Mouse (Mus musculus): ENCODE measurements around the gene Thada.

Gene Thada

DNA sequence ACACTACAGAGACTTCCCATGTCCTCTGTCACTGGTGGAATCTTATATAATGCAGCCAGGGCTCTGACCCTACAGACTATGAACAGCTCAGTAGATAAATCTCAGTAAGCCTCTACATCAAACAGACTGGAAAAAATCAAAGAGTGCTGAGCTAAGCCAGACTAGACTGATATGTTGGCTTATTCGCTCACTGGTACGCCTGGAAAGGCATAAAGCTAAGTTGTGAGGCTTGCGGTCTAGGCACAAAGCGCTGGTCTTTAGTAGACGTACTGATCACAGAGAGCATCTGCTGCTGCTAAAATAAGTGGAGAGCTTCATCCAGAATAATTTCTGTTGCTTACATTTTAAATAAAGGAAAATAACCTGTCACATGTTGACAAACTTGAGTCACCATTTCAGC lies 95.6 kb downstream of the Thada start:
- no peak for DNase-seq (ENCODE audit: low spot score in 2 of 2)

DNA sequence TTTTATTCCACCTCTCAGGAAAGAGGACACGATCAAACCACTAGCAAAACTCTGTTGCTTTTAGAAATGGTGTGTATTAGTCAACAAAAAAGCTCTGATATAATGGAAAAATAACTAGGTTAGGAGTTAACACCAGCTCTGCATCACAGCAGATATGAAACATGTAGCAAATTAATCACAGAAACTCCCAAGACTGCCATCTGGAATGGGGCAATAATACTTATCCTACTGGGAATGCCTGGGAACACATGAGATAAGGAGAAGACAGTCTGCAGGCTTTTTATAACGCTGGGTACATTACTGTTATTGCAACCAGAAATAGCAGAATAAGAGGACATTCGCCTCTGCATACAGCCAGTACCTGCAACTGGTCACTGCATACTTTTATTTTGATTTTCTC lies 96.2 kb downstream of the Thada start:
- no peak for DNase-seq (ENCODE audit: low spot score in 2 of 2)

DNA sequence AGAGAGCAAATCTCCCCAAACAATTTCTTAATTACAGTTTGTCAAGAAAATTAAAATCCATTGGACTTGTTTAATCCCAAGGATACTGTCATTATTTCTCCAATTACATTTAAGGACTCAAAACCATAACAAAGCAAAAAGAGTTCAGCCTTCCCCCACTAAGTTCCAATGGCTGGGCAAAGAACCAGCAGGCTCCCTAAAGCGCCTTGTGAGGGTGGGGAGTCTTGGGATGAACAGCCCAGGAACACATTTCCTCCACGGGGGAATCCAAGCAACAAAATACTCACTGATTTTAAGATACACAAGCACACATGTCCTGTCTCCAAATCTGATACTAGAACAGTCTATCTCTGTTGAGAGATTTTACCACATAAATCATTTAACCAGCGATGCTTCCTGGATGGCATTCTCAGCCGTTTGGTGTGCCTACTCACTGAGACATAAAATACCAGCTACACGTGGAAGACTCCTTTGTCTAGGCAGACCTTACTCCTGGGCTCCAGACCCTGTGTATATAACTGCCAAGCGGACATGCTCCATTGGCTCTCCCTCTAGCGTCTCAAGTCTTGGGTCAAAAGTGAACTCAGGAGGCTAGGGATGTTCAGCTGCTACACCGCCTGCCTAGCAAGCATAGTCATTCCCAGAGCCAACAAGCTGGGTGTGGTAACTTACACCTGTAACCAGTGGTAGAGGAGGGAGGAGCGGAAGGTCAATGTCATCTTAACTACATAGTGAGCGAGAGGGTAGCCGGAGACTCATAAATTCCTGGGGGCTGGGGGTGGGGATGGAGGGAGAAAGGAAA lies 97.6 kb downstream of the Thada start:
- no peak for DNase-seq (ENCODE audit: low spot score in 2 of 2)

DNA sequence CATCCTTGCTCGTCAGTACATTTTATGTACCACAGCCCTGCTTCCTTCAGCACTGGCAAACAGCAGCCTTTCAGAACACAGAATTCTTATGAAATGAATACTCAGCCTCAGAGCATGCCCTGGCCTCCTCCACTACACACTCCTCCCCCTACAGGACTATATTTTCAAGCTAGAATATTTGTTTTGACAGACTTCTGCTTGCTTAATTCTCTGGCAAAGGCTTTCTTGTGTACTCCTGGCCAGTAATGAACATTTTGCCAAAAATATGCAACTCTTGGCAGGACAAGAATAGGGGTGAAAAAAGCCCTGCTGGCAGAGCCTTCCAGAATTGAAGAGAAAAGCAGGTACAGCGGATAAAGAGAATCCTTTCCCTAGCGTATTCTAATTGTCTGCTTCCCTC lies 98.3 kb downstream of the Thada start:
- no peak for DNase-seq (ENCODE audit: low spot score in 2 of 2)

DNA sequence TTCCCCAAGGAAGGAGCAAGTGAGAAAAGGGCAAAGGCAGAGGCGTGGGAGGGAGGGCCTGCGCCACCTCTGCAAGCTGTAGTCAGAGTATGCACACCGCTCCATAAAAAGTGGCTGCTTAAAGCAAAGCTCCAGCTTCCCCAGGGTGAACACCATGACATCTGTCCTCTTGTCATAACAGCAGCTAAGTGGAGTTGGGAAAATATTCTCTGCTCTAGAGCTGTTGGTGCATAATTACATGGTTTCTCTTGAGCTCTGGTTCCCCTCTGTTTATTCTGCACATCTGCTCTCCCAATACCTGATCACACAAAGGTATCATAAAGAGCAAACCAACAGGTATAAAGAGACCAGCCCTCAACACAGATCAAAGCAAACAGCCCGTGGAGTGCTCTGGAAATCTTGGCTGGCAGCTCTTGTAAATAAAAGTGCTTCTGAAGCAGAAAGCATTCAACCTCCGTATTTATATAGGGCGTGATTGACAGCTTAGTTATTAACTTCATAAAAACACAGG lies 100.2 kb downstream of the Thada start:
- no peak for DNase-seq (ENCODE audit: low spot score in 2 of 2)

DNA sequence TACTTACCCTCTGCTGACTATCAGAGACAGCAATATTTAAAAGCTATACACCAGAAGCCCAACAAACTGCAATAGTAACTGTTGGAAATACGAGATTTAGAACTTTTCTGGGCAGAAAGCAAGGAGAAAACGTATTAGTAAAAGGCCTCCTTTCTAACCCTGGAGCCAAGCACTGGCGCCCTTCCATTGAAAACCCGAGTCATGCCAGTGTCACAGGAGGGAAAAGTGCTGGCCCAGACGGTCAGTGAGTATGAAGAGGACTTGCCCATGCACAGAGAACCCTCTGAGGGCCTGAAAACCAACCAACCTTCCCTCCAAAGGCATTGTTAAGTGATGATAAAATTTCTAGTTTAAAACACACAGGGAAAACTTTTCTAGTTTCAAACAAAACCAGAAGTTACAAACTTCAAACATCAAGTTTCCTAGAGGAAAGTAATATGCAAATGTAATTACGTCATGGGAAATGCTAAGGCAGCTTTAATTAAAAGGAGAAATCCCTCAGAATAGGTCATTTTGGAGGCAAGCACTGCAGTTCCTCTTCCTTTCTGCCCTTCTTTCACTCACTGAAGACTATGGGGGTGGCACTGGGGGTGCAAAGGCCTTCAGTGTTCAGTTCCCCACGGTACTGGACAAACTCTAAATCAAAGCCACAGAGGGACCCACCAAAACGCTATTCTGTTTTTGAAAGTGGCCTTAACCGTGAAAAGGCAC lies 100.8 kb downstream of the Thada start:
- DNase-seq (ENCODE audit: low spot score in 2 of 2) = no peak

DNA sequence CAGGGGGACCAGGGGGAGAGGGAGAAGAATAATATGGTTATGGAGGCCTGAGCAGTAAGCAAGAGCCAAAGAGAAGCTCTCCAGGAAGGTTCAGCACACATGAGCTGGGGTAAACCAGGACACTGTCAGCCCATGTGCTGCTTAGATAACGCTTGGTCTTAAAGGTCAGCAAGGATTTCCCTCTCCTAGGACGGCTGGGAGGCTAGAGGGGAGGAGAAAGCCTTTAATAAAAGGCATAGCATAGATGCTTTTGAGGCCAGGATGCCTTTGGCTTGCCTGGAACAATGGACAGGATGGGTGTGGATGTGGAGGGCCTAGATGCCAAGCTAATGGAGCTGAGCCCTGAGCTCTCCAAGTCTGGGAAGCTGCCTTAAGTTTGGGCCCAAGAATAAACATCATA lies 102.6 kb downstream of the Thada start:
- DNase-seq (ENCODE audit: low spot score in 2 of 2) = no peak

DNA sequence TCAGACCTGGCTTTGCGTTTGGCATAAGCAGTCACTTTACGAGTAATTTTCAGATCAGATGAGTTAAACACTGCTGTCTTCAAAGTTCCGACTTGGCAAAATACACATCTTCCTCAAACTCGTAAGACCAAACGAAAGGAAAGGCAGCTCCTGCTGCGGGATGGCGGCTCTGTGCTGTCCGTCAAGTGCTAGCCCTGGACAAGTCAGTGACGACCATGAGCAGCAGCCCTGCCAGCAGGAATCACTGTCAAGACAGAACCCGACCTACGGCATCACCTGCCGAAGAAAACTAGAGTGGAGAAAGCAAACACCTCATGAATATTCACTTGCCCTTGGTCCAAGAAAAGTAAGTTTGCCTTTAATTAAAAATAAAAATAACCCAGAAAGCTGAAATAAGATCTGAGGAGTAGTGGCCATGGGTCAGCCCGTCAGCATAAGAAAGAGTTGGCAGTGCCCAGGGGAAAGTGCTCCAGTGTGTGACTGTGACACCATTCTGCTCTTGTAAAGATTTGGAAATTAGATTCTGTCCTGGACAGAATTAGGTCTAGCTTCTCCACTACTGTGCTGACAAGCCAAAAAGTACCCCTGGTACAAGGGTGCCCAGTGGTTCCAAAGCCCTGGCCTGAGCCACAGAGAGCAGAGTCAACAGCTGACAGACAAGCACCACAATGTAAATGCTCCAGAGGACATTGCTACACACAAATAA lies 103.3 kb downstream of the Thada start:
- DNase-seq (ENCODE audit: low spot score in 2 of 2) = no peak

DNA sequence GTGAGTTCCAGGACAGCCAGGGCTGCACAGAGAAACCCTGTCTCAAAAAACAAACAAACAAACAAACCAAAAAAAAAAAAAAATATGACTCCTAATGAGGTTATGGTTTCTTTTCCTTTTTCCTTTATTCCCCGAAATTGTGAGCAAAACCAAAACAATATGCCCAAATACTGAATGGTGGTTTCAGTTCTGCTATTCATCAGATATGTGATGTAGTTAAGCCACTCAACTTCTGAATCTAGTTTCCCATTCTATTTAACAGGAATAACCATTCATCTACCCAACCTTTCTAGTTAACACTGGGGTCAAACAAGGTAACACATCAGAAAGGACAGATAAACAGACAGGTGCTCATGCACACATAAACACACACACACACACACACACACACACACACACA lies 105.0 kb downstream of the Thada start:
- no peak for DNase-seq (ENCODE audit: low spot score in 2 of 2)

DNA sequence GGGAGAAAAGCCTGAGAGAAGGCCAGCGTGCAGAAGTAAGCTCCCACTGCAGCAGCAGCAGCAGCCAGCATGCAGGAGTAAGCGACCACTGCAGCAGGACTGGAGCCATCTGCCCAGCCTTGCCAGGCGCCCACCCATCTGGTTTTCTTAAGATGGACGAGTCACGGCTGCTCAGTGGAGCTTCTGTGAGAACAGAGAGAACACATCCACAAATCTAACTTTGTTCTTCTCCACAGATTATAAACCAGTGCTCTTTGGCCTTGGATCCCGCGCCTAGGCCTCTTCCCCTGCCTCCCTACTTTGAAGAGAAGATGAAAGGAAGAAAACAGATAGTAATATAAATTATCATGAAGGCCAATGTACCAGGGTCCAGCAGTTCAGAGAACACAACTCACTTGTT lies 106.2 kb downstream of the Thada start:
- DNase-seq (ENCODE audit: low spot score in 2 of 2) = no peak

DNA sequence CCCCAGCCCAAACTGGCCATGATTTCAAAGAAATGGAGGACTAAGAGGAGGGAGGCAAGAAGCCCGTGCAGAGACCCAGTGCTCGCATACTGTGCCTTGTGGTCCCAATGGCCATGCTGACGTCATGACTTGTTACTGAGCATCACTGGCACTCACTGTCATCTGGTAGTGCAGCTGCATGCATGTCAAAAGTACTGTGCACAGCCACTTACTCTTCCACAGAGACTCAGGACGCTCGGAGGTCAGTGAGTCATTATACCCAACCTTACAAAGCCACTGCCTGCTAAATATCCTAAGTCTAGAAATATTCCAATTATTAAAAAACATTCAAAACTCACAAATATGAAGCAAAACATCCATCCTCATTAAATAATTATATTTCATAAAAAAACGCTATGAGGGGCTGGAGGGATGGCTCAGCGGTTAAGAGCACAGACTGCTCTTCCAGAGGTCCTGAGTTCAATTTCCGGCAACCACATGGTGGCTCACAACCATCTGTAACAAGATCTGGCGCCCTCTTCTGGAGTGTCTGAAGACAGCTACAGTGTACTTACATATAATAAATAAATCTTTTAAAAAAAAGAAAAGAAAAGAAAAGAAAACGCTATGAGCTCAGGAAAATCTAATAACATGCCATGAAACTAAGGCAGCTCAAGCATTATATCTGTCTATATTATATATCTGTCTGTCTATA lies 106.9 kb downstream of the Thada start:
- no peak for DNase-seq (ENCODE audit: low spot score in 2 of 2)

DNA sequence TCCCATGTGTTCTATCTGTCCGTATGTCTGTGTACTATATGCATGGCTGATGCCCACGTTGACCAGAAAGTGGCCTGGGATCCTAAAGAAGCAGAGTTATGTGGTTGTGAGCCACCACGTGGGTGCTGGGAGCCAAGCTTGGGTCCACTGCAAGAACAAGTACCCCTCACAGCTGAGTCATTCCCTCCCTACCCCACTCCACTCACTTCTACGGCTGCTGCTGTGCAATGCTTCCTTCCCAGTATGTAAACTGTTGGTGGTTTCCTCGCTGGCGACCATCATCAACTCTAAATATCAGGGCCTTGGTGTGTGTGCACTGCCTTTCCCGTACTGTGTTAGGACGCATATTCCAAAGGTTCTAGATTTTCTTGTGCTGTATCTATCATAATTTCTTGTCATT lies 108.2 kb downstream of the Thada start:
- no peak for DNase-seq (ENCODE audit: low spot score in 2 of 2)

DNA sequence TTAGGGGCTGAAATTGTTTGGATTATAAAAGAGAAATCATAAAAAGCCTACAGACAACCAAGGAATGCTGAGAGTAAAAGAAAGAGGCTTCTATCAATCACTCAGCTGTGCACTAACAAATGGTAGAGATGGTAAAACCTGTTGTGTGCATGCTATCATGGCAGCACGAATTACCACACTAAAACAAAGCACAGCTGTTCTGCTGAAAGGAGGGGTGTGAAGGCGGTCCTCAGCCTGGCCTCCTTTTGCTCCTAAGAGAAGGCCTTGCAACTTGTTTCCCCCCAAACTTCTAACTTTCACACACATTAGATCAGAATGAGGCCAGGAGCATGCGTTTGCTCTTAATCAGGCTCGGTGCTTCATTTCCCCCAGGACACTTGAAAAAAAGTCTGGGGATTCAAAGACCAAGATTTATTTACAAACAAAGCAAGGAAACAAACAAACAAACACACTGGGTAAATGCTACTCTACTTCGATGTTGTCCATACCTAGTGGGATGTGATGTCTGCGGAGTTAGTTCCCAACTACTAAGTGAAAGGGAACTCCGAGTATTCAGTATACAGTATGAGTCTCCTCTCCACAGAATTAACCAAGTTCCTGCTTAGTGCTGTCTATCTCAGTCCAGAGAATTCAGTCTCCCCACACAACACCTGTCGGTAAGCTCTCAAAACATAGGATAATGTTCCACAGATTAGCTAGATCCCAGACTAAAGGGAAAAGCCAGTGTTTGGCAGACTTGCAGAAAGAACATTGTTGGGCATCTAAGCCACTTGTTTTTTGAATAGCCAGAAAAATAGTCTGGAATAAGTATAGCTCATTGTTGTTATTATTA lies 109.7 kb downstream of the Thada start:
- no peak for DNase-seq (ENCODE audit: low spot score in 2 of 2)

DNA sequence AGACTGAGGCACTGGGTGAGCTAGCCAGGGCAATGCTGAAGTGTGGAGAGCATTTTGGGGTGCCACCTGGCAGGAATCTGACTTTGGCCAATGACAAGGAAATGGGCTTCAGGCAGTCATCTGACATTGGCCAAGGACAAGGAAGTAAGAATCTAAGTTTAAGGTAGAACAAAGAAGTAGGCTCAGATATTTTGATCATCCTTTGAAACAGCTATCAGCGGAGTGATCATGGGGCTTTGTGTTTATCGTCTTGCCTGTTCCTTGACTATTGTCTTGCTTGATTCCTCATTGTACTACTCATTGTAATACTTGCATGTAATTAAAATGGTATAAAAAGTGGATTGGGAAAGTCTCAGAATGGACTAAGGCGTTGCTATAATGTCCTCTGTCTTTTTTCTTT lies 111.0 kb downstream of the Thada start:
- DNase-seq (ENCODE audit: low spot score in 2 of 2) = no peak

DNA sequence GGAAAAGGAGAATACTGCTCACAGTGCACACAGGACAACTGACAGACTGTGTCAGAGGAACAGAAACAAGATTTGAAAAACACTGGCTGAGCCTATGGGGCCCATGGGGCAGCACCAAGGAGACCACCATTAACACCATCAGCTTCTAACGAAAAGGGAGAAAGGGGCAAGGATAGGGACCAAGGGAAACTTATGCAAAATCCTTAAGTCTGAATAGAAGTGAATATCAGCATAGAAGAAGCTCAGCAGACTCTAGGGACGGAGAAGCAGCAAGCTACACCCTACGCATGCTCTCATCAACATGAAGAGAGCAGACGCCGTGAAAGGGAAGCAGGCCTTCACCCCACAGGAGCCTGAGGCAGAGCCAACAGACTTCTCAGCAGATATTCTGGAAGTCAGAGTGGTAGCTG lies 112.1 kb downstream of the Thada start:
- DNase-seq (ENCODE audit: low spot score in 2 of 2) = no peak

DNA sequence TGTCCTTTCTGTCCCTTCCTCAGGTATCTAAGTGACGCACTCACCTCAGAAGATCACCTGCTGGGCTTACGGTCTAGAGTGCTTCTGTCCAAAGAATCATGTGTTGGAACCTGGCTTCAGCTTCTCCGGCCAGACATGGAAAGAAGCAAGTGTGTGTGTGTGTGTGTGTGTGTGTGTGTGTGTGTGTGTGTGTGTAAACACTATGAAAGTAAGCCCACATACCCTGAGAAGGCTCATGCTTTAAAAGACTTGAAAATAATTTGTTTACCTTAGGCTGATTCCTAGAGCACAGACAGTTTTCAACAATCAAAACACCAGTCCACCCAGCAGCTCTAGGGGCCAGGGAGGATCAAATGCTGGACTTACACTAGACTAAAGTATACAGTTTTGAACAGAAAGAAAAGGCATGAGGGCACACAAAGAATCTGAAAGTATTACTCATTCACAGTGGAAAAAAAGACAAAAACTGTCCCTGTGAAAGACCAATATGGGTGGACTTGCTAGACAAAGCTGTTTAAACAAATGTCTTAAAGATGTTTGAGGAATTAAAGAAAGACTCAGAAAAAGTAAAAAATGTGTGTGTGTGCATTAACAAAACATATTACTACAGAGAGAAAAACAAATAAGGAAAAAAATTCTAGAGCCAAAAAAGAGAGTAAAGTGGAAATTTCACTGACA lies 112.6 kb downstream of the Thada start:
- no peak for DNase-seq (ENCODE audit: low spot score in 2 of 2)

DNA sequence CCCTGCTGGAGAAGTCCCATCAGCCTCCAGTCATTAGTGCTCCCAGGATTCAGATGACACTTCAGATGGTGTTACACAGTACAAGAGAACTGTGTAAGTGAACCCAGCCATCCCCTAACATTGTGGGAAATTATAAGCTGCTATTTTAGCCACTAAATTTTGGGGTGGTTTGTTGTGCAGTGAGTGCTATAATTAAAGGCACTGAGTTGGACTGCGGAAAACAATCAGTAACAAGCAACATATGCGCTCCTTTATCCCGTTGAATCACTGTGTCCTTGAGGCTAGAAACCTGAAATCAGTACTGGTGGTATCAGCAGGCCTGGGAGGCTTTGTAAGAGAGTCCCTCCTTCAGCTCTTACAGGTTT lies 113.2 kb downstream of the Thada start:
- DNase-seq (ENCODE audit: low spot score in 2 of 2) = no peak

DNA sequence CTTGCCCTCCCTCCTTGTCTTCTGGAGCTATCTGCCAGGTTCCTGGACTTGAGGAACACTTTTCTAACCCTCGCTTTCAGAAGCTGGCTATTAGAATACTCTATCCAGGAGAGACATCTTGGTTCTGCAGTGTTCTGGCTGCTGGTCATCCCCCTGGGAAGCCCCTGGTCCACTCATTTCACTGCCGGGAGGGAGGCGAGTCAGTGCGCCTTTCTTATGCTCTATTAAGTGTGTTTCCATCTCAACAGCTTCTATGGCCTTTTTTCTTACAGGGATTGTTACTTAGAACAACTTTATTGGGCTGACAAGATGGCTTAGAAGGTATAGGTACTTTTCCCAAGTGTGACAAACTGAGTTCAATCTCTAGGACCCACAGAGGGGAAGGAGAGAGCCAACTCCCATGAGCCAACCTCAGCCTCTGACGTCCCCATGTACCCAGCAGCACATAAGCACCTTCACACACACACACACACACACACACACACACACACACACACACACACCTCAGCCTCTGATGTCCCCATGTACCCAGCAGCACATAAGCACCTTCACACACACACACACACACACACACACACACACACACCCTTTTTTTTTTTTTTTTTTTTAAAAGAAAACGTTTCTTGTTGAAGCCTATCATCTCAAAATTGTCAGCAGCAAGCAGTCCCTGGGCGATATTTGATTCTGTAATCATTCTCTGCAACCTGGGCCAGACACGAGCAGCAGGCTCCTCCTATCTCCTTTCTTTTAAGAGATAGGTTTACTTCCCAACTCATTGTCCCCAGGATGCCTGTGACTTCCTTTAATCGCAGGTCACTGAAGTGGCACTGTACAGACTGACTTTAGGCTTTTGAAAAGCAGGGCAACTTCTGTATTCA lies 113.9 kb downstream of the Thada start:
- no peak for DNase-seq (ENCODE audit: low spot score in 2 of 2)

DNA sequence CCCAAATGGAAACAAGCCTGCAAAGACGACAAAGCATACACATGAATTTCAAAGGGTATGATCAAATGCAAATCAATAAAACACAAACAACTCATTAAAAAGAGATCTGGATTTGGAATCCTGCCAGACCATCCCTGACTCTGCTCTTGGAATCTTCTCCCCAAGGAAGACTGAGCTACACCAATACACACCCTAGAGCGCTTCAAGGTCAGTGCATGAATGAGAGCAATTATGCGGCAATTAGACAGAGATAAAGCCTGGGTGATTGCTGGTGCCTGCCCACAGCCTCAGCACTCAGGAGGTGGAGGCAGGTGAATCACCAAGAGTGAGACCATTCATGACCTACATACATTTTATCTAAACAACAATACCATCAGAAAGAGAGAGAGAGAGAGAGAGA lies 114.7 kb downstream of the Thada start:
- DNase-seq (ENCODE audit: low spot score in 2 of 2) = no peak

DNA sequence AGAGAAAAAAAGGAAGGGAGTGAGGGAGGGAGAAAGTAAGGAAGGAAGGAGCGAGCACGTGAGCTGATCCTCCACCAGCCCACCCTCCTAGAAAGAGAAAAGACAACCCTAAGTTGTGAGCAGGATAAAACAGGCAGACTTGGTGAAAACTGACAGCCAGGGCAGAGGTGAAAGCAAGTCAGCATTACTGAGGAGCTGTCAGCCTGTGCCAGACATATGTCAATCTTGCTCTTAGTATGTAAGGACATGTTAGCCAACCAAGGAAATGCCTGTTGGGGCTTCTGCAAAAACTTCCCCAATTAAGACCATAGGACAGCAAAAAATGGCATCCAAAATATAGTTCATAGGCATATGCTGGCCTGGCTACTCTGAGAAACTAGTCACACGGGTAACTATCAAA lies 117.1 kb downstream of the Thada start:
- no peak for DNase-seq (ENCODE audit: low spot score in 2 of 2)
